In the genomic region with DNA sequence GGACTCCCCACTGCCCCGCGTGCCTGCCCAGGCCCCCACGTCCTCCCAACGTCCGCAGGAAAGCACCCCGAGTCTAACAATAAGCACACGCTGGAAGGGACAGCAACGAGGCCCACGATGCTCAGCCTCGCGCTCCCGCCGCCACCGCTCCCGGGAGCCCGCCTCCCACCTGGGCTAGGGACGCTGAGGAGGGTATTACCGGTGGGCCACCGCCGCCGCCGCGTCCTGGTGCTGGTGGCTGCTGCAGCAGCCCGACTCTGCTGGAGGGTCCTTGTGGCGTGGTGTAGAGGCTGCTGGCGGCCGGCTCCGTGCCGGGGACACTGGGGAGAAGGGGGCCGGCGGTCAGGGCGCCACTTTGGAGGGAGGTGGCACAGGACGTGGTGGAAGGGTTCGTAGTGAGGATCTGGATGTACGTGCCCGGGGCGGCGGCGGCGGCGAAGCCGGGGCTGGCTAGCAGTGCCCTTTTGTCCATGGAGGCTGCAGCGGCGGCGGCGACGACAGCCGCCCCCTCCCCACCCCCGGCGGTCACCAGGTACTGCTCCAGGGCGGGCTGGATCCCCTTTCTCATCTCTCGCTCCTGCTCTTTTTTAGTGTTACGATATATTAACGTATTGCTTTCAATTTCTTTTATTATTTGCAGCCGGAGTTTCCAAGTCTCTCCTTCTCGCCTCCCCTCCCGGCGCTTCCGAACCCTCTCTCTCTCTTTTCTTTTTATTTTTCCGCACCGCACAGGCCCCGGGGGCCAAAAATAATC, we compare ENCODE assay signal across 8 mouse cellular contexts. TPM values are rescaled to one million over a fixed set of nuclear protein-coding genes. Genes with fewer than 3 reads are reported as not detected.
A peak's percentile ranks its signal among the peaks of the same experiment; 100 is the strongest.
DNase-seq lines count a peak whose midpoint lies in the region; ATAC-seq and TF ChIP-seq lines count a peak whose summit lies in the region.

No protein-coding gene starts in this region.

- H3K36me3 ChIP-seq in embryonic facial prominence, embryonic 13.5 days: no peaks in the 10 kb centered on the region
- H3K36me3 ChIP-seq in heart, embryonic 16.5 days (ENCODE audit: control insufficient read depth, insufficient read depth): no peaks in the 10 kb centered on the region
- no peaks in the 10 kb centered on the region for H3K36me3 ChIP-seq in liver, postnatal 0 days (replicated peaks; ENCODE audit: insufficient read depth, low read length)

- under 1% methylated on average over 62 of the region's 62 CpGs for WGBS in embryonic facial prominence, embryonic 13.5 days
- under 1% methylated on average over 62 of the region's 62 CpGs for WGBS in heart, embryonic 16.5 days
- 0% methylated on average over 48 of the region's 62 CpGs for WGBS in liver, postnatal 0 days (ENCODE audit: insufficient replicate concordance)

- peak; percentile 29 for DNase-seq in 3T3-L1 (ENCODE audit: low read depth, low spot score)
- peak; percentile 67 for DNase-seq in adrenal gland, adult 2 months
- peak; percentile 9 to 52 for DNase-seq in kidney, postnatal 25 days
- DNase-seq in liver, postnatal 0 days: peak; percentile 77
- peak; percentile 13 for DNase-seq in retina, postnatal 7 days (ENCODE audit: low read depth, low spot score)
- peak; percentile 65 for DNase-seq in thymus, postnatal 4 days

- H3K9ac ChIP-seq in embryonic facial prominence, embryonic 13.5 days: peak overlapping the region; percentile 95
- H3K9ac ChIP-seq in heart, embryonic 16.5 days (ENCODE audit: low read length): peak overlapping the region; percentile 100
- peak overlapping the region; percentile 99 for H3K9ac ChIP-seq in liver, postnatal 0 days (replicated peaks)

- peak overlapping the region; percentile 92 for H3K4me3 ChIP-seq in embryonic facial prominence, embryonic 13.5 days
- H3K4me3 ChIP-seq in heart, embryonic 16.5 days (ENCODE audit: low read length): peak overlapping the region; percentile 90
- H3K4me3 ChIP-seq in liver, postnatal 0 days (ENCODE audit: low read depth, low read length): peak overlapping the region; percentile 91

- no peak for TF ChIP-seq EP300 in liver, postnatal 0 days (IDR thresholded peaks at IDR 0.05; ENCODE audit: low read depth)

- peaks cover 23% of the 10 kb centered on the region for H3K4me1 ChIP-seq in embryonic facial prominence, embryonic 13.5 days
- peaks cover 21% of the 10 kb centered on the region for H3K4me1 ChIP-seq in heart, embryonic 16.5 days (ENCODE audit: control insufficient read depth, insufficient read depth, low read length)
- H3K4me1 ChIP-seq in liver, postnatal 0 days (ENCODE audit: insufficient read depth): peaks cover 19% of the 10 kb centered on the region

- H3K4me2 ChIP-seq in embryonic facial prominence, embryonic 13.5 days: peak overlapping the region; percentile 83
- H3K4me2 ChIP-seq in heart, embryonic 16.5 days (ENCODE audit: low read depth, low read length): peak overlapping the region; percentile 96
- H3K4me2 ChIP-seq in liver, postnatal 0 days (ENCODE audit: low read depth, low read length): peak overlapping the region; percentile 100

- 0 out of 2 replicates have a peak, but pooled peaks have one; percentile 1 for ATAC-seq in embryonic facial prominence, embryonic 13.5 days (ENCODE audit: insufficient number of reproducible peaks, insufficient read depth, low FRiP score, low TSS enrichment, low read depth)
- no peak for ATAC-seq in heart, embryonic 16.5 days (replicated peaks; ENCODE audit: extremely low read depth, insufficient read depth, low FRiP score)
- ATAC-seq in liver, postnatal 0 days: no peak

- TF ChIP-seq CTCF in liver, postnatal 0 days (IDR thresholded peaks at IDR 0.05; ENCODE audit: low read depth): no peak

- no peaks in the 10 kb centered on the region for H3K9me3 ChIP-seq in embryonic facial prominence, embryonic 13.5 days
- no peaks in the 10 kb centered on the region for H3K9me3 ChIP-seq in heart, embryonic 16.5 days (replicated peaks; ENCODE audit: control insufficient read depth, low read length)
- H3K9me3 ChIP-seq in liver, postnatal 0 days (ENCODE audit: low read length): no peaks in the 10 kb centered on the region

- no peaks in the 10 kb centered on the region for H3K27me3 ChIP-seq in embryonic facial prominence, embryonic 13.5 days
- no peaks in the 10 kb centered on the region for H3K27me3 ChIP-seq in heart, embryonic 16.5 days (ENCODE audit: control insufficient read depth, insufficient read depth, low read length)
- no peaks in the 10 kb centered on the region for H3K27me3 ChIP-seq in liver, postnatal 0 days (ENCODE audit: insufficient read depth, low read length)

- H3K27ac ChIP-seq in embryonic facial prominence, embryonic 13.5 days: peak overlapping the region; percentile 98
- peak overlapping the region; percentile 97 for H3K27ac ChIP-seq in heart, embryonic 16.5 days (ENCODE audit: low read length)
- H3K27ac ChIP-seq in liver, postnatal 0 days (ENCODE audit: low read depth): peak overlapping the region; percentile 97

RNA-seq across cellular contexts. Expression of gene E2f3, which starts 0.6 kb away (rescaled TPM):
- 10 to 100 TPM in 1 of 2 experiments, 1 to 10 TPM in 1; 8.4 to 11.6 TPM for total RNA-seq in adrenal gland, adult 2 months (2021)
- 2.3 and 2.4 TPM in 2 replicates for polyA plus RNA-seq in adrenal gland, adult 2 months (2012; rRNA removed)
- 12.5 and 13.1 TPM in 2 replicates for polyA plus RNA-seq in embryonic facial prominence, embryonic 13.5 days (2015; fragmentation: Nextera tagmentation; extraction: Ambion mirVana)
- 7.1 and 8.0 TPM in 2 replicates for polyA plus RNA-seq in heart, embryonic 16.5 days (2015; fragmentation: Nextera tagmentation; extraction: Ambion mirVana)
- polyA plus RNA-seq in liver, postnatal 0 days (2015; fragmentation: Nextera tagmentation; extraction: Ambion mirVana): 2.4 and 2.6 TPM in 2 replicates

Comparison
In these comparisons a context has a peak if more than half of its experiments do, and no peak if none do; other contexts are left out.
1. DNase-seq: peak in every context shown above with its lines; median percentile 77 in liver, postnatal 0 days; 67 in adrenal gland, adult 2 months; 65 in thymus, postnatal 4 days; 30 in kidney, postnatal 25 days; 29 in 3T3-L1; 13 in retina, postnatal 7 days.